Mouse (Mus musculus) small intestine, adult 2 months (tissue): ENCODE measurements around the gene Map2.

Experiments
- CTCF ChIP-seq: fragments of 200-500 bp; IDR thresholded peaks from 2 replicates; pipeline ENCODE4 v1.5.1; 2012; ENCODE audit warnings: low read depth, mild to moderate bottlenecking, control low read depth, inconsistent platforms, low read length, moderate library complexity, mixed read lengths; ENCODE audit not compliant: insufficient replicate concordance, insufficient read length; ENCODE audit errors: extremely low read depth
- POLR2A ChIP-seq: fragments of 200-500 bp; IDR thresholded peaks from 2 replicates; pipeline ENCODE4 v1.6.1; 2012; ENCODE audit warnings: low read depth, mild to moderate bottlenecking, control low read depth, inconsistent platforms, low read length, moderate library complexity

GRCm38 (mm10) chr1:66328996-66329395 is 153.9 kb downstream of the Map2 start:
- TF ChIP-seq CTCF, result no peak
- TF ChIP-seq POLR2A, result no peak
